Mouse (Mus musculus) heart, embryonic 15.5 days (tissue): Measurements from ENCODE around the gene Pknox2. TPM values are rescaled to one million over a fixed set of nuclear protein-coding genes. Genes with fewer than 3 reads are reported as not detected.

Source experiments
- ATAC-seq: fragments of 200-750 bp; cut with Nextera tagmentation; replicated peaks from 2 replicates; pipeline ENCODE4 v1.8.0; 2017; ENCODE audit warnings: low read depth, moderate TSS enrichment; ENCODE audit not compliant: insufficient number of reproducible peaks, insufficient read depth, low FRiP score
- H3K27ac ChIP-seq: fragments of 300-500 bp; sonication (generic); 2 replicates; pipeline ENCODE4 v1.5.1; 2015; ENCODE audit warnings: mild to moderate bottlenecking, inconsistent platforms
- H3K27me3 ChIP-seq: fragments of 300-500 bp; sonication (generic); 2 replicates; pipeline ENCODE4 v1.6.1; 2015; ENCODE audit warnings: inconsistent platforms
- H3K36me3 ChIP-seq: fragments of 300-500 bp; sonication (generic); 2 replicates; pipeline ENCODE4 v1.6.1; 2015; ENCODE audit warnings: mild to moderate bottlenecking, inconsistent platforms
- H3K4me1 ChIP-seq: fragments of 300-500 bp; sonication (generic); replicated peaks from 2 replicates; pipeline ENCODE4 v1.6.1; 2015; ENCODE audit warnings: inconsistent platforms
- H3K4me2 ChIP-seq: fragments of 300-500 bp; sonication (generic); 2 replicates; pipeline ENCODE4 v1.6.1; 2015; ENCODE audit warnings: inconsistent platforms, mild to moderate bottlenecking, moderate library complexity
- H3K4me3 ChIP-seq: fragments of 300-500 bp; sonication (generic); 2 replicates; pipeline ENCODE4 v1.5.1; 2015; ENCODE audit warnings: mild to moderate bottlenecking, inconsistent platforms
- H3K9ac ChIP-seq: fragments of 300-500 bp; sonication (generic); 2 replicates; pipeline ENCODE4 v1.6.1; 2015; ENCODE audit warnings: mild to moderate bottlenecking, inconsistent platforms
- H3K9me3 ChIP-seq: fragments of 300-500 bp; sonication (generic); replicated peaks from 2 replicates; pipeline ENCODE4 v1.6.1; 2016; ENCODE audit warnings: inconsistent platforms
- WGBS: fragments of 180-500 bp; shearing (Covaris S2); methylation state at CpG from one replicate; pipeline ENCODE4 v1.1.7; 2015; ENCODE audit warnings: mixed read lengths; 5-methylcytosine and 5-hydroxymethylcytosine counted together
- polyA plus RNA-seq: library from polyadenylated mRNA; unstranded; fragments of >200 nt; fragmentation: Nextera tagmentation; extraction: Ambion mirVana; gene quantifications from 2 replicates; pipeline ENCODE4 v1.2.1, GENCODE M21; 2015

Pknox2 gene
- polyA plus RNA-seq, 1 experiment from 2014 or later: 4.6 TPM

- H3K4me3 ChIP-seq: no peak overlapping the region
- H3K9ac ChIP-seq: no peak overlapping the region
- H3K27ac ChIP-seq: no peak overlapping the region
- no peaks in the 10 kb centered on the region for H3K4me1 ChIP-seq
- WGBS: 35% methylated on average over 15 of the region's 15 CpGs
- no peak overlapping the region for H3K4me2 ChIP-seq
- H3K27me3 ChIP-seq: no peaks in the 10 kb centered on the region
- H3K9me3 ChIP-seq: no peaks in the 10 kb centered on the region
- no peaks in the 10 kb centered on the region for H3K36me3 ChIP-seq
- ATAC-seq: no peak
Observed at GRCm38 (mm10) chr9:37076386-37077062, 70.7 kb downstream of the Pknox2 start.

- Histone ChIP-seq H3K27ac (no peak overlapping the region), H3K9ac (no peak overlapping the region)
- 68% methylated on average over 4 of the region's 4 CpGs for WGBS
Observed at GRCm38 (mm10) chr9:37075903-37076302, 71.3 kb downstream of the Pknox2 start.

GRCm38 (mm10) chr9:37069391-37070312, 77.6 kb downstream of the Pknox2 start:
- Histone ChIP-seq H3K27me3 (no peaks in the 10 kb centered on the region), H3K27ac (no peak overlapping the region), H3K9me3 (no peaks in the 10 kb centered on the region), H3K36me3 (no peaks in the 10 kb centered on the region), H3K4me3 (no peak overlapping the region), H3K4me2 (no peak overlapping the region), H3K4me1 (0 out of 2 replicates have a peak, but pooled peaks cover 2% of the 10 kb centered on the region), H3K9ac (no peak overlapping the region)
- ATAC-seq: no peak
- WGBS: 79% methylated on average over 6 of the region's 6 CpGs

More at GRCm38 (mm10) chr9:37075903-37076302, 71.3 kb downstream of the Pknox2 start:
- H3K4me3 ChIP-seq: no peak overlapping the region
- H3K27me3 ChIP-seq: no peaks in the 10 kb centered on the region
- H3K4me1 ChIP-seq: no peaks in the 10 kb centered on the region
- H3K9me3 ChIP-seq: no peaks in the 10 kb centered on the region
- ATAC-seq: no peak
- no peak overlapping the region for H3K4me2 ChIP-seq
- H3K36me3 ChIP-seq: no peaks in the 10 kb centered on the region

- H3K27me3 ChIP-seq: no peaks in the 10 kb centered on the region
- no peaks in the 10 kb centered on the region for H3K9me3 ChIP-seq
- H3K4me2 ChIP-seq: no peak overlapping the region
- H3K36me3 ChIP-seq: no peaks in the 10 kb centered on the region
- H3K9ac ChIP-seq: no peak overlapping the region
- no peak overlapping the region for H3K4me3 ChIP-seq
- H3K4me1 ChIP-seq: 0 out of 2 replicates have a peak, but pooled peaks cover 2% of the 10 kb centered on the region
- 87% methylated on average over 5 of the region's 5 CpGs for WGBS
- no peak overlapping the region for H3K27ac ChIP-seq
- ATAC-seq: no peak
Observed at GRCm38 (mm10) chr9:37067473-37067830, 79.8 kb downstream of the Pknox2 start.

- 78% methylated on average over 8 of the region's 8 CpGs for WGBS
- H3K4me2 ChIP-seq: no peak overlapping the region
- H3K4me1 ChIP-seq: 0 out of 2 replicates have a peak, but pooled peaks cover 2% of the 10 kb centered on the region
- no peaks in the 10 kb centered on the region for H3K27me3 ChIP-seq
- no peak overlapping the region for H3K27ac ChIP-seq
- H3K9ac ChIP-seq: no peak overlapping the region
- H3K9me3 ChIP-seq: no peaks in the 10 kb centered on the region
- no peaks in the 10 kb centered on the region for H3K36me3 ChIP-seq
- ATAC-seq: no peak
- H3K4me3 ChIP-seq: no peak overlapping the region
Observed at GRCm38 (mm10) chr9:37066732-37067472, 80.3 kb downstream of the Pknox2 start.

- Histone ChIP-seq H3K4me3 (no peak overlapping the region), H3K36me3 (no peaks in the 10 kb centered on the region), H3K4me2 (no peak overlapping the region), H3K9me3 (no peaks in the 10 kb centered on the region), H3K4me1 (0 out of 2 replicates have a peak, but pooled peaks cover 2% of the 10 kb centered on the region), H3K27ac (no peak overlapping the region), H3K27me3 (no peaks in the 10 kb centered on the region), H3K9ac (no peak overlapping the region)
- WGBS: 54% methylated on average over 2 of the region's 2 CpGs
- no peak for ATAC-seq
Observed at GRCm38 (mm10) chr9:37061627-37062026, 85.6 kb downstream of the Pknox2 start.

- H3K9me3 ChIP-seq: no peaks in the 10 kb centered on the region
- 0 out of 2 replicates have a peak overlapping the region, but pooled peaks have one; percentile 52 for H3K27ac ChIP-seq
- H3K4me2 ChIP-seq: no peak overlapping the region
- H3K36me3 ChIP-seq: no peaks in the 10 kb centered on the region
- no peak overlapping the region for H3K9ac ChIP-seq
- H3K27me3 ChIP-seq: no peaks in the 10 kb centered on the region
- 32% methylated on average over 5 of the region's 5 CpGs for WGBS
- no peak overlapping the region for H3K4me3 ChIP-seq
- ATAC-seq: no peak
- peaks cover 18% of the 10 kb centered on the region for H3K4me1 ChIP-seq
Observed at GRCm38 (mm10) chr9:37054703-37055102, 92.5 kb downstream of the Pknox2 start.

GRCm38 (mm10) chr9:37053601-37054512, 93.3 kb downstream of the Pknox2 start:
- peak; percentile 87 for ATAC-seq
- H3K9ac ChIP-seq: no peak overlapping the region
- no peaks in the 10 kb centered on the region for H3K9me3 ChIP-seq
- H3K36me3 ChIP-seq: no peaks in the 10 kb centered on the region
- H3K4me2 ChIP-seq: peak overlapping the region; percentile 35
- WGBS: 18% methylated on average over 21 of the region's 21 CpGs
- no peak overlapping the region for H3K4me3 ChIP-seq
- peak overlapping the region; percentile 52 for H3K27ac ChIP-seq
- no peaks in the 10 kb centered on the region for H3K27me3 ChIP-seq
- H3K4me1 ChIP-seq: peaks cover 18% of the 10 kb centered on the region

GRCm38 (mm10) chr9:37053041-37053440, 94.2 kb downstream of the Pknox2 start:
- WGBS: 44% methylated on average over 6 of the region's 6 CpGs
- ATAC-seq: no peak
- peak overlapping the region; percentile 52; the same call in 1 of the 2 replicates for H3K27ac ChIP-seq
- H3K9me3 ChIP-seq: no peaks in the 10 kb centered on the region
- peak overlapping the region; percentile 12; the same call in 1 of the 2 replicates for H3K4me2 ChIP-seq
- no peak overlapping the region for H3K4me3 ChIP-seq
- H3K36me3 ChIP-seq: no peaks in the 10 kb centered on the region
- H3K9ac ChIP-seq: no peak overlapping the region
- H3K27me3 ChIP-seq: no peaks in the 10 kb centered on the region
- peaks cover 18% of the 10 kb centered on the region for H3K4me1 ChIP-seq

- Histone ChIP-seq H3K27ac (no peak overlapping the region), H3K4me3 (no peak overlapping the region), H3K9ac (no peak overlapping the region), H3K4me2 (no peak overlapping the region), H3K27me3 (no peaks in the 10 kb centered on the region), H3K4me1 (peaks cover 18% of the 10 kb centered on the region), H3K9me3 (no peaks in the 10 kb centered on the region), H3K36me3 (no peaks in the 10 kb centered on the region)
- no peak for ATAC-seq
- 85% methylated on average over 4 of the region's 4 CpGs for WGBS
Observed at GRCm38 (mm10) chr9:37051669-37052068, 95.5 kb downstream of the Pknox2 start.
